9 mouse cellular contexts compared by ENCODE assay signal in genomic region chr13:59351461-59351860, GRCm38 (mm10).
DNase-seq lines count a peak whose midpoint lies in the region; ATAC-seq lines count a peak whose summit lies in the region.
"Had no signal": no experiment of that assay in that cellular context is flagged by ENCODE, and none has a peak within 500 bp of the region (broad histone marks: within the 10 kb centered on the region; RNA-seq: fewer than 3 reads in every experiment).

No protein-coding gene starts in this region.

- no peak overlapping the region for H3K9ac ChIP-seq in midbrain, embryonic 11.5 days (ENCODE audit: low read length)
- H3K9ac ChIP-seq in midbrain, embryonic 15.5 days = no peak overlapping the region
- H3K9ac ChIP-seq: midbrain, embryonic 12.5 days had no signal

- H3K27me3 ChIP-seq in midbrain, embryonic 11.5 days (ENCODE audit: control insufficient read depth, insufficient read depth, low read length) = no peaks in the 10 kb centered on the region
- no peaks in the 10 kb centered on the region for H3K27me3 ChIP-seq in midbrain, embryonic 15.5 days (replicated peaks)
- H3K27me3 ChIP-seq in embryonic facial prominence, embryonic 10.5 days (replicated peaks; ENCODE audit: low read depth, poor library complexity, severe bottlenecking) = 0 out of 2 replicates have a peak, but pooled peaks cover 4% of the 10 kb centered on the region
- H3K27me3 ChIP-seq: midbrain, embryonic 12.5 days had no signal

- H3K4me3 ChIP-seq in midbrain, embryonic 11.5 days (ENCODE audit: low read depth, low read length) = no peak overlapping the region
- H3K4me3 ChIP-seq in midbrain, embryonic 15.5 days = no peak overlapping the region
- no peak overlapping the region for H3K4me3 ChIP-seq in embryonic facial prominence, embryonic 10.5 days
- H3K4me3 ChIP-seq: midbrain, embryonic 12.5 days had no signal

- no peak overlapping the region for H3K4me2 ChIP-seq in midbrain, embryonic 11.5 days
- no peak overlapping the region for H3K4me2 ChIP-seq in midbrain, embryonic 15.5 days
- H3K4me2 ChIP-seq: midbrain, embryonic 12.5 days had no signal

- DNase-seq in gastrocnemius, postnatal 10 days = peak; percentile 24
- DNase-seq in gastrocnemius, postnatal 36 days = no peak
- peak; percentile 84 for DNase-seq in midbrain, embryonic 11.5 days (ENCODE audit: low spot score, missing footprints)
- DNase-seq in embryonic facial prominence, embryonic 10.5 days (ENCODE audit: low spot score) = peak; percentile 32
- DNase-seq in retina, postnatal 7 days (ENCODE audit: low read depth, low spot score) = peak; percentile 5
- no peak for DNase-seq in left cerebral cortex, adult 18-20 months (ENCODE audit: low spot score in 2 of 2)

- 62% methylated on average over 6 of the region's 6 CpGs for WGBS in midbrain, embryonic 11.5 days
- 56% methylated on average over 6 of the region's 6 CpGs for WGBS in midbrain, embryonic 15.5 days
- 56% methylated on average over 6 of the region's 6 CpGs for WGBS in embryonic facial prominence, embryonic 10.5 days

- ATAC-seq in midbrain, embryonic 11.5 days (ENCODE audit: low FRiP score) = no peak
- ATAC-seq in midbrain, embryonic 15.5 days (replicated peaks) = no peak
- no peak for ATAC-seq in erythroid progenitor cell, adult 5-6 weeks (replicated peaks; ENCODE audit: low FRiP score, poor library complexity, severe bottlenecking)

- no peaks in the 10 kb centered on the region for H3K9me3 ChIP-seq in midbrain, embryonic 11.5 days (ENCODE audit: control insufficient read depth, low read length)
- no peaks in the 10 kb centered on the region for H3K9me3 ChIP-seq in midbrain, embryonic 15.5 days
- H3K9me3 ChIP-seq in embryonic facial prominence, embryonic 10.5 days = peaks cover 4% of the 10 kb centered on the region; the same call in 1 of the 2 replicates

- no peak overlapping the region for H3K27ac ChIP-seq in midbrain, embryonic 11.5 days (ENCODE audit: low read depth, low read length)
- no peak overlapping the region for H3K27ac ChIP-seq in midbrain, embryonic 15.5 days
- no peak overlapping the region for H3K27ac ChIP-seq in embryonic facial prominence, embryonic 10.5 days (replicated peaks)
- H3K27ac ChIP-seq: midbrain, embryonic 12.5 days had no signal

- no peaks in the 10 kb centered on the region for H3K4me1 ChIP-seq in midbrain, embryonic 11.5 days (ENCODE audit: control insufficient read depth, insufficient read depth, low read length)
- H3K4me1 ChIP-seq in midbrain, embryonic 15.5 days = no peaks in the 10 kb centered on the region
- H3K4me1 ChIP-seq in embryonic facial prominence, embryonic 10.5 days = no peaks in the 10 kb centered on the region
- H3K4me1 ChIP-seq: midbrain, embryonic 12.5 days had no signal

- H3K36me3 ChIP-seq in midbrain, embryonic 11.5 days (ENCODE audit: control insufficient read depth, insufficient read depth, low read length) = no peaks in the 10 kb centered on the region
- no peaks in the 10 kb centered on the region for H3K36me3 ChIP-seq in midbrain, embryonic 15.5 days (replicated peaks)
- no peaks in the 10 kb centered on the region for H3K36me3 ChIP-seq in embryonic facial prominence, embryonic 10.5 days (replicated peaks)
- H3K36me3 ChIP-seq: midbrain, embryonic 12.5 days had no signal

- intact Hi-C loops in gastrocnemius, postnatal 36 days (cut with DNase I) = no loop called here

Comparison
In these comparisons a context has a peak if more than half of its experiments do, and no peak if none do; other contexts are left out.
1. DNase-seq: peak in gastrocnemius, postnatal 10 days (single experiment), midbrain, embryonic 11.5 days (single experiment), embryonic facial prominence, embryonic 10.5 days (single experiment) and retina, postnatal 7 days (single experiment); none in gastrocnemius, postnatal 36 days (0 of 2) and left cerebral cortex, adult 18-20 months (0 of 2).